Mouse (Mus musculus): ENCODE measurements at regions not wholly inside any gene's neighbourhood (a gene's known extent, or its start where the extent isn't known, plus 50 kb on each side); places are given as distances from the start of the nearest gene placed in this dataset.
A peak's percentile ranks its signal among the peaks of the same experiment; 100 is the strongest.

DNA sequence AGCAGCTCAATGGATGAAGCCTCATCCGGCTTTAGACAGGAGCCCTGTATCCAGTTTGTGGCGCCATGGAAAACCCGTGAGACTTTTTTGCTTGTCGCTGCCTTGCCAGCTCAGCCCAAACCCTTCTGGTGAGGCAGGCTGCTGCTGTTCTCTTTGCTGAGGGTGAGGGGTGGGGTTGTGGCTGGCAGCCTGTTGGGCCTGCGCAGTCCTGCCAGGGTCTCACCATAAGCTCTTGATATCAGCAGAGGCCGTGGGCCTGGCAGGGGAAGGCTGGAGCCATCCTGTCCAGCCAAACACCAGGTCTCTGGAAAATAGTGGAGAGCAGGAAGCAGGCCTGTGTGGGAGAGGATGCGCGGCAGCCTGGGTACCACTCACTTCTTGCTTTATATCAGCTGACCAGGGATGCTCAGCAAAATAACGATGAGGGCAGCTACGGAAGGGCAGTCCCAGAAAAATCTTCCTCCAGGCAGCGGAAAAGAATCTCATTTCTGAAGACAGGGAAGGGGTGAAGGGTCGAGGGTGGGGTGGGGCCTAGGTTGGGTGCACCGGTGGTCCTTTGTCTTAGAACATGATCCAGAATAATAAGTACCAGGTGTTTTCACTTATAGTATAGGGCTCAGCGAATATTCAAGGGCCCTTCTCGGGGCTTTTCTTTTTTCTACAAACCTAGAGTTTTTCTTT, 73.4 kb upstream of the Medag start:
- peak; percentile 44 for DNase-seq

DNA sequence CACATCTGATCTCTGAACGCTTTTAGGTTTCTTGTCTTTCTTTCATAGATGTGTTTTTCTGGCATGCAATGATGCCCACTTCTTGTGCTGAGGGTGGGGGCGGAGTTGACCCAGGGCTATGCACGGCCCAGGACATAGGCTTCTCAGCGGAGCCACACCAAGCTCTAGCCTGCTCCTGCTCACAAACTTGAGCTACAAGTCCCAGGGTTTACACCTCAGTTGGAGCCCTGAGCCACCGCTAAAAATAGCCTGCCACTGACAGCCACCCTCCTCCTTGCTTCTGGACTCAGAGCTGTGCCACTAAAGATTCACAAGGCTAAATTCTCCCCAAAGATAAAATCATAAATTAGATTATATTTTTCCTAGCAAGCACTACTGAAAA, 72.9 kb upstream of the Medag start:
- DNase-seq = no peak

DNA sequence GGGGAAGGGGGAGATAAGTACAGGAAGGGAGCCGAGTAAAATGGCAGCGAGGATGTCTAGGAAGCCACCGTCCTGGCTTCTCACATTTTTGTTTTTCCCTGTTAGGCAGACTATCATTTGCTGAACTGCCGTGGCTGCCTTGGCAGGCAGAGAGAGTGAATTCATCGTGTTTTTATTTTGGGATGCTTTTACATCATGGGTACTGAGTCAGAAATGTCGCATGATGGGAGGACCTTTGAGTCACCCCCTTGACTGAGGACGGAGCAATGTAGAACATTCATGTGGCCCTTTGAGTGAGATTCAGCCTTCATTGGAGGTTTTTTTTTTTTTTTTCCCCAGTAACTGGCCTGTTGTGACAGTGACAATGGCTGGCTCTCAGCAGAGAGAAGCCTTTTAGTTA, 71.2 kb upstream of the Medag start:
- DNase-seq = no peak

DNA sequence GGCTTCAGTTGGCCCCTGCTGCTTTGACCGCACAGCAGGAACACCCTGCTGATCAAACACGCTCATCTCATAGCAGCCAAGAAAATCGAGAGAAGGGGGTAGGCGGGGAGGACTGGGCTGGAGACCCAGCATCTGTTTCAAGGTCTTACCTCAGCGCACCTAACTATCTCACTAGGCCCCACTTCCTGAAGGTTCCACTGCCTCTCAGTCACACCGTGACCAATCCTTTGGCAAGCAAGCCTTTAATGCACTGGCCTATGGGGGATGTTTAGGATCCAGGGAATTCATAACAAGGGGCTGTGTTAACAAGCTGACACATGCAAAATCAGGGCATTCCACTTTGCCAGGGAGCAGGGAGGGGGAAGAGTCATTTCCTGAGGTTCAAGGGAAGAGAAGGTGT, 70.1 kb upstream of the Medag start:
- DNase-seq = no peak

DNA sequence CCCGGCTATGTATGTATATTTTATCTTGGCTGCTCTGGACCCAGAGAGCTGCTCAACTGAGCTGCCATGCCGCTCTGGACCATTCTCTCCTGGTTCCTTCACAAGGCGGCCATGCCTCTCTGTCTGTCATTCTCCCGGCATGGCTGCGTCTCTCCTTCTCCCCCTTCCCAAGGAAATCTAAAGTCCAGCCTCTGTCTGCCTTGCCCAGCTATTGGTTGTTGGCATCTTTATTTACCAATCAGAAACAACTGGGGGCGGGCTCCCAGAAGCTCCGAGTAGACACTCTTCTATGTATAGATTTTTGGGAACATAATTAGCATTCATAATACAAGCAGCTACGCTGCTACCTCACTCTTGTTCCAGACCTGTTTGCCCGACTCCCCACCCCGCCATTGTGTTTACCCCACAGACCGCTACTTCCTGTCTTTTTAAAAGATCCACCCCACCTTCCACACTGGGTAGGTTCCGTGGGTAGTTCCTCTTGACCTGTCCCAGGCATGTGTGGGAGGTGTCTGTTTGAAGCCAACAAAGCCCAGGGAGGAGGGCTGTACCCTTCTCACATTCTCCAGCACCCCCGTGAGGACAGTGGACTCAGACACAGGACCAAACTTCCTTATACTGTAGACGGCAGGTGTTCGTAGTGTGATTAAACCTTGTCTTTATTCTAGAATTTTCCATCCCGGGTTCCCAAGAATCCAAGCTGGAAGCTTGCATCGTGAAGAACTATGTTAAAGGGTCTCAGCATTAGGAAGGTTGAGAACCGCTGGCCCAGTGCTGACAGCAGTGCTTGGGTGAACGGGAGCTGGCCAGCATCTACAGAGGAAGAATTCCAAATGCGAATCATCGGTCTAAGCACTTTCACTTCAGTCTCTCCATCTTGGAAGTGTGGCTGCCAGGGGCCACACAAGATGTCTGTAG, 67.7 kb upstream of the Medag start:
- no peak for DNase-seq

DNA sequence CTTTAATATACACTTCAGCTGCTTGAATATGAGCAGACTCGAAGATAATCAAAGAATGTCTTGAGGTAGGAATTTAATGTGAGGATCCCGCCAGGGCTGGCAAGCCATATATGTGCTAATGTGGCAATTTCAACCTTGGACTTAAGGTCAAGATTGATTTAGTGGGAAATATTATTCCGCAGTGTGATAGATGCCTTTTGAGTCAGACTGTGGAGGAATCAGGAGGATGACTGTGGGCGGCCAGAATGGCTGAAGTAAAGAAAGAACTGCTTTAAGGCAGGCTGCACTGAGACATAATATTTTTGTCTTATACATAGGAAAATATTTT, 67.1 kb upstream of the Medag start:
- no peak for DNase-seq

DNA sequence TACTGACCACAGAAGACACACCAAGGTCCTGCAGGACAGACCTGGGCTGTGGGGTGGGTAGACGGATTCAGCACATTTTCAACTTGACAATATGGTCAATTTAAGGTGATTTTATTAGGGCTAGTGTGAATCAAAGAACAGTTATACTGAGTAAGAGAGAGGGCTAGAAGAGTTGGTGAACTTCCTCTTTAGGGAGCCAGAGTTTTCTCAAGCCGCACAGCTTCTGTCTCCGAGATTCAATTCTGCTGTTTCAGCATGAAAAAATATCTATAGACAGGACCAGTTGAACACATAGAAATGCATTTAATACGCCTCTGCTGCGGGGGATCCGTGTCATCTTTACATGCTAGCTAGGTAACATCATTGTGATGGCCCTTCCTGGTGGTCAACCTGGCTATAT, 66.4 kb upstream of the Medag start:
- no peak for DNase-seq

DNA sequence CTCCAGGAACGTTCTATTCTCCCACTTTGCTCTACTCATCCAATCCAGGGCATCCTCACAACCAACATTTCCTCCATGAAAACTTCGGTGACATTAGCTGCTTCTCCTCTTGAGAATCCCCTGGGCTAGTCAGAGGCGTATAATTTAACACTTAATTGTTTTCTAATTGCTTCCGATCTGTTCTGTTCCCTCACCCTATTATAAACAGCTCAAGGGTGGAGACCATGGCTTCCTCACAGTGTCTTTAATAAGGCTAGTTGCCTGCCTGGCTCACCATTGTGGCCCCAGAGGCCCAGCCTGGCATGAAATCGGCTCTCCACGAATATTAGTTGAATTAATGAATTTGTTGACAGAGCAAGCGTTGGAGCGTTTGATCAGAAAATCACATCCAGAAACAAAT, 61.9 kb upstream of the Medag start:
- DNase-seq = no peak

DNA sequence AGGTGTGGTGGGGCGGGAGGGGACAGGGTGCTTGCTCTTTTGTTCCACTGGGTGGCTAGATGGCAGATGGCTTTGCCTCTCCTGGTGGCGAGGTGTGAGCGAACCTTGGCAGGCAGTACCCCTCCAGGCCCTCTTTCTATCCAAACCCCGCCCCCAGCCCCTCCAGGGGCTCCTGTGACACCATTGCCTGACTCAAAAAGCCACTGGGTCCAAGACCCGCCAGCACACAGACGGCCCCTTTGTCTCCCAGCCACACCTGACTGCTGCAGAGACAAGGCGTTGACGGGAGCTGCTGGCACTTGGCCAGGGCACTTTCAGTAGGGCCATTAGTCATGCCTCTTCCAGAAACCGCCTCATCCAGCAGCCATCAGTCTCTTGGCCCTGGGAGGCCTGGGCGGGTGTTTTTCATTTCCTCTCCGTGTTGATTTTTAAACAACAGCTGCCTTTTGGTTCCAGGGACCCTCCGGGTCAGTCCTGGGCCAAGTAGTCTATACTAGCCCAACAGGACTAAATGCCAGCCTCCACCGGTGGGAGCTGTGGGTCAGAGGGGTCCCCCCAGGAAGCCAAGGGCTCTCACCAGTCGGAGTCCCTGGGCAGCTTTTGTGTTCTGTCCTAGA, 58.4 kb upstream of the Medag start:
- DNase-seq = peak; percentile 40

DNA sequence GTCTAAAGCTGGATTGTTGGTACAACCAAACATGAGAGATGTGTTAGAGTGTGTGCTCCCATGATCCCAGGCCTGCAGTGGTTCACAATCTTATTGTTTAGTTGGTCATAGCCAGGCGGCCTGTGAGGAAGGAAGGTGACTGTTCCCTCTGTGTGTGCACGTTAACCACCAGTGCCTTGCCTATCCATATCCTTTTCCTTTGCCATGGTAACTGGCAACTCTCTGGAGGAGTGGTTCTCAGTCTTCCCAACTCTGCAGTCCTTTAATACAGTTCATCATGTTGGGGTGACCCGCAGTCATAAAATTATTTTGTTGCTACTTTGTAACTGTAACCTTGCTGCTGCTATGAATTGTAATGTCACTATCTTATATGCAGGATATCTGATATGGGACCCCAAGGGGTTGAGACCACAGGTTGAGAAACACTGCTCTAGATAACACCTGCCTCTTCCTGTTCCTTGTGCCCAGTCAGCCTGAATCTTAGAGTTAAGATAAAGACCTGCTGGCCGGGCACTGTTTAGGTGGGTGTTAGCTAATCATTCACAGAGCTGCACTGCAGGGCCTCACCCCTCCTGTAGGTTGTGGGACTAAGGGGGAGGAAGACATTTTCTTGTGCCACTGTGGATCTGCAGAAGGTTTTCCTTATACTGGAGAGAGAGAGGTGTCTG, 57.0 kb upstream of the Medag start:
- DNase-seq = no peak

DNA sequence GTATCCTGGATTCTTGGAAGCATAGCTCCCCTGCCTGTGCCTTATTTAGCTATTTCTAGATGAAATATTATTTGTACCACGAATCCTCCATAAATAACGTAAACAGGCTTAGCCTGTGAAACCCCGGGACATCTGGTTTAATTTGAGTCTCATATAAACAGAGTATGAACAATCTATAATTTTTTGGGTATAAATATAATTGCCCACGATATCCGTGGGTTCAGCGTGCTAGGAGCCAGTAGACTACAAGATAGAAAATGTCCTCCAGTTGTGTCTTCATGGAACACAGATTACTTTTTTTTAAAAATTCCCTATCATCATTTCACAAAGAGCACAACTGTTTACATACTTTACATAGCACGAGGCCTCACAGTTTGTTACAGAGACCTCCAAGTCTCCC, 56.4 kb upstream of the Medag start:
- no peak for DNase-seq

DNA sequence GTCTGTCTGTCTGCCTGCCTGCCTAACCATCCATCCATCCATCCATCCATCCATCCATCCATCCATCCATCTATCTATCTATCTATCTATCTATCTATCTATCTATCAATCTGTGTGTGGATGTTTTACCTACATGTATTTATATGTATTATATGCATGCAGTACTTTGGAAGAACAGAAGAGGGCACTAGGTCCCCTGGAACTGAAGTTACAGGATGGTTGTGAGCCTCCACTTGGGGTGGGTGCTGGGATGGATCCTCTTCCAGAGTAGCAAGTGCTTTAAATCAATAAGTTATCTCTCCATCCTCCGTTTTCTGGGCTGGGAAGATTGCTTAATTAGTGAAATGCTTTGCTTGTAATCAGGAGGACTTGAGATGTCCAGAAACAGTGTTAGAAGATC, 54.6 kb upstream of the Medag start:
- no peak for DNase-seq

Data from right cerebral cortex, postnatal 14 days (tissue).